In genomic region chr15:61514324-61514723, GRCm38 (mm10) we compare ENCODE assay signal across 15 mouse cellular contexts.
DNase-seq lines count a peak whose midpoint lies in the region; ATAC-seq lines count a peak whose summit lies in the region.
"Had no signal": no experiment of that assay in that cellular context is flagged by ENCODE, and none has a peak within 500 bp of the region (broad histone marks: within the 10 kb centered on the region; RNA-seq: fewer than 3 reads in every experiment).

No protein-coding gene starts in this region.

- no peaks in the 10 kb centered on the region for H3K4me1 ChIP-seq in forebrain, embryonic 16.5 days (replicated peaks; ENCODE audit: control insufficient read depth, insufficient read depth, low read length)
- no peaks in the 10 kb centered on the region for H3K4me1 ChIP-seq in forebrain, embryonic 13.5 days
- peaks cover 15% of the 10 kb centered on the region for H3K4me1 ChIP-seq in lung, embryonic 16.5 days (replicated peaks; ENCODE audit: control insufficient read depth, insufficient read depth, low read length)
- H3K4me1 ChIP-seq: hindbrain, embryonic 13.5 days had no signal

- H3K4me3 ChIP-seq in forebrain, embryonic 16.5 days (replicated peaks; ENCODE audit: low read length): no peak overlapping the region
- no peak overlapping the region for H3K4me3 ChIP-seq in forebrain, embryonic 13.5 days
- H3K4me3 ChIP-seq in lung, embryonic 16.5 days (ENCODE audit: low read length): no peak overlapping the region
- H3K4me3 ChIP-seq: heart, embryonic 15.5 days; hindbrain, embryonic 13.5 days; layer of hippocampus, adult 2 months had no signal

- no peak overlapping the region for H3K27ac ChIP-seq in forebrain, embryonic 16.5 days (ENCODE audit: low read length)
- no peak overlapping the region for H3K27ac ChIP-seq in forebrain, embryonic 13.5 days
- no peak overlapping the region for H3K27ac ChIP-seq in lung, embryonic 16.5 days (ENCODE audit: low read length)
- H3K27ac ChIP-seq: heart, embryonic 15.5 days; hindbrain, embryonic 13.5 days; layer of hippocampus, adult 2 months had no signal

- intact Hi-C loops in left cerebral cortex, postnatal 25 days (cut with DNase I): no loop called here

- no peak overlapping the region for H3K9ac ChIP-seq in forebrain, embryonic 16.5 days (replicated peaks; ENCODE audit: low read depth, low read length)
- no peak overlapping the region for H3K9ac ChIP-seq in forebrain, embryonic 13.5 days
- H3K9ac ChIP-seq in lung, embryonic 16.5 days (ENCODE audit: low read length): no peak overlapping the region
- H3K9ac ChIP-seq: heart, embryonic 15.5 days; hindbrain, embryonic 13.5 days; liver, postnatal 0 days had no signal

- 40% methylated on average over 1 of the region's 1 CpGs for WGBS in forebrain, embryonic 16.5 days
- 83% methylated on average over 1 of the region's 1 CpGs for WGBS in forebrain, embryonic 13.5 days
- 0% methylated on average over 1 of the region's 1 CpGs for WGBS in lung, embryonic 16.5 days

- no peak overlapping the region for H3K4me2 ChIP-seq in forebrain, embryonic 16.5 days (ENCODE audit: low read length)
- H3K4me2 ChIP-seq in forebrain, embryonic 13.5 days: no peak overlapping the region
- H3K4me2 ChIP-seq in lung, embryonic 16.5 days (ENCODE audit: low read depth, low read length): no peak overlapping the region
- H3K4me2 ChIP-seq: heart, embryonic 15.5 days; hindbrain, embryonic 13.5 days had no signal

- DNase-seq in lung, postnatal 36 days: no peak
- DNase-seq in left cerebral cortex, postnatal 25 days (ENCODE audit: low spot score in 2 of 2): peak; percentile 41 to 78
- DNase-seq in thymus, postnatal 36 days: no peak
- no peak for DNase-seq in layer of hippocampus, adult 9-11 months
- DNase-seq: cerebellum, adult 9-11 months; embryo, embryonic 11 days; liver, postnatal 0 days; thymus, postnatal 14 days had no signal

- no peaks in the 10 kb centered on the region for H3K27me3 ChIP-seq in forebrain, embryonic 16.5 days (replicated peaks; ENCODE audit: control insufficient read depth, insufficient read depth, low read length)
- no peaks in the 10 kb centered on the region for H3K27me3 ChIP-seq in forebrain, embryonic 13.5 days
- H3K27me3 ChIP-seq in lung, embryonic 16.5 days (ENCODE audit: control insufficient read depth, insufficient read depth, low read depth, low read length): no peaks in the 10 kb centered on the region
- H3K27me3 ChIP-seq: heart, embryonic 15.5 days; hindbrain, embryonic 13.5 days had no signal

- no peaks in the 10 kb centered on the region for H3K9me3 ChIP-seq in forebrain, embryonic 16.5 days (ENCODE audit: control insufficient read depth, low read length)
- H3K9me3 ChIP-seq in forebrain, embryonic 13.5 days (replicated peaks): no peaks in the 10 kb centered on the region
- no peaks in the 10 kb centered on the region for H3K9me3 ChIP-seq in lung, embryonic 16.5 days (ENCODE audit: control insufficient read depth, low read length)
- H3K9me3 ChIP-seq: heart, embryonic 15.5 days; hindbrain, embryonic 13.5 days had no signal

- ATAC-seq in forebrain, embryonic 16.5 days: peak; percentile 58
- ATAC-seq in forebrain, embryonic 13.5 days: no peak; the same call in 1 of the 2 replicates
- peak; percentile 90 for ATAC-seq in lung, embryonic 16.5 days (ENCODE audit: low read depth)
- ATAC-seq in granulocyte monocyte progenitor cell, adult 5-6 weeks (replicated peaks; ENCODE audit: poor library complexity, severe bottlenecking): no peak
- ATAC-seq: liver, postnatal 0 days had no signal

- no peaks in the 10 kb centered on the region for H3K36me3 ChIP-seq in forebrain, embryonic 16.5 days (ENCODE audit: control insufficient read depth, insufficient read depth)
- H3K36me3 ChIP-seq in forebrain, embryonic 13.5 days (ENCODE audit: poor library complexity, severe bottlenecking): no peaks in the 10 kb centered on the region
- no peaks in the 10 kb centered on the region for H3K36me3 ChIP-seq in lung, embryonic 16.5 days (ENCODE audit: control insufficient read depth, insufficient read depth, low read length)
- H3K36me3 ChIP-seq: heart, embryonic 15.5 days; hindbrain, embryonic 13.5 days had no signal

Comparison
In these comparisons a context has a peak if more than half of its experiments do, and no peak if none do; other contexts are left out.
1. ATAC-seq: peak in forebrain, embryonic 16.5 days (single experiment) and lung, embryonic 16.5 days (single experiment); none in forebrain, embryonic 13.5 days (single experiment) and granulocyte monocyte progenitor cell, adult 5-6 weeks (single experiment).
2. DNase-seq: peak in left cerebral cortex, postnatal 25 days (2 of 2); none in lung, postnatal 36 days (single experiment), thymus, postnatal 36 days (0 of 2) and layer of hippocampus, adult 9-11 months (single experiment).